Mouse (Mus musculus): ENCODE measurements around the gene Nlrc5.

GRCm38 (mm10) chr8:94475786-94476185, 41.6 kb downstream of the Nlrc5 start:
- TF ChIP-seq CTCF (IDR thresholded peaks at IDR 0.05; ENCODE audit: low read depth) (no peak), EP300 (IDR thresholded peaks at IDR 0.05; ENCODE audit: low read depth) (no peak)
